8 mouse cellular contexts compared by ENCODE assay signal in genomic region chr3:101603661-101604549, GRCm38 (mm10). TPM values are rescaled to one million over a fixed set of nuclear protein-coding genes. Genes with fewer than 3 reads are reported as not detected.
DNase-seq lines count a peak whose midpoint lies in the region; ATAC-seq lines count a peak whose summit lies in the region.

No protein-coding gene starts in this region.

- DNase-seq in Muller cell, postnatal 12 days (ENCODE audit: inconsistent ontology term): peak; percentile 94
- peak; percentile 90 for DNase-seq in cerebellum, adult 8-10 months
- DNase-seq in hindbrain, embryonic 10.5 days (ENCODE audit: low spot score): peak; percentile 83
- DNase-seq in layer of hippocampus, postnatal 25 days (ENCODE audit: extremely low spot score in 1 of 2, low spot score in 1 of 2): peak; percentile 58 to 69
- DNase-seq in lung, postnatal 4 days: peak; percentile 88 to 91
- peak; percentile 91 for DNase-seq in retina, postnatal 1 day
- peak; percentile 32 for DNase-seq in urinary bladder, postnatal 10 days (ENCODE audit: low spot score)

- under 1% methylated on average over 66 of the region's 68 CpGs for WGBS in hindbrain, embryonic 10.5 days

- H3K27ac ChIP-seq in hindbrain, embryonic 10.5 days: peak overlapping the region; percentile 99

- H3K36me3 ChIP-seq in hindbrain, embryonic 10.5 days: no peaks in the 10 kb centered on the region

- peaks cover 62% of the 10 kb centered on the region for H3K4me1 ChIP-seq in hindbrain, embryonic 10.5 days (replicated peaks)

- peaks cover 15% of the 10 kb centered on the region; the same call in 1 of the 2 replicates for H3K27me3 ChIP-seq in hindbrain, embryonic 10.5 days (ENCODE audit: insufficient read depth, poor library complexity, severe bottlenecking)

- H3K9me3 ChIP-seq in hindbrain, embryonic 10.5 days: no peaks in the 10 kb centered on the region

- ATAC-seq in frontal cortex, adult (ENCODE audit: low TSS enrichment): peak; percentile 51

- H3K4me3 ChIP-seq in hindbrain, embryonic 10.5 days: peak overlapping the region; percentile 84

RNA-seq across cellular contexts. Expression of gene Atp1a1, which starts 0.6 kb away (rescaled TPM):
- 50.2 and 63.3 TPM in 2 replicates for polyA plus RNA-seq in hindbrain, embryonic 10.5 days (2016; fragmentation: Nextera tagmentation; extraction: Ambion mirVana)
- total RNA-seq in layer of hippocampus, postnatal 25 days (2021): 100 to 1,000 TPM; 496 to 507 TPM

Comparison
In these comparisons a context has a peak if more than half of its experiments do, and no peak if none do; other contexts are left out.
1. Peak in every context shown above with its lines: DNase-seq, ATAC-seq, H3K4me3 ChIP-seq and H3K27ac ChIP-seq.
2. DNase-seq: peak in every context shown above with its lines; median percentile 94 in Muller cell, postnatal 12 days; 91 in retina, postnatal 1 day; 90 in cerebellum, adult 8-10 months; 90 in lung, postnatal 4 days; 83 in hindbrain, embryonic 10.5 days; 64 in layer of hippocampus, postnatal 25 days; 32 in urinary bladder, postnatal 10 days.